Mouse (Mus musculus) liver, embryonic 14.5 days (tissue): Measurements from ENCODE around the gene Kras. TPM values are rescaled to one million over a fixed set of nuclear protein-coding genes. Genes with fewer than 3 reads are reported as not detected.

Source experiments
- ATAC-seq: fragments of 200-750 bp; cut with Nextera tagmentation; 2 replicates; pipeline ENCODE4 v1.8.0; 2017; ENCODE audit warnings: moderate number of reproducible peaks, mild to moderate bottlenecking, moderate library complexity; ENCODE audit not compliant: insufficient read depth
- DNase-seq, 3 experiments: peaks; one replicate each; pipeline ENCODE4 v3.0.0-alpha.2; 2012 to 2013; ENCODE audit warnings: low read depth in 3 of 3, low spot score in 3 of 3
- H3K27ac ChIP-seq: fragments of 300-500 bp; sonication (generic); 2 replicates; pipeline ENCODE4 v1.5.1; 2014; ENCODE audit warnings: moderate library complexity, mild to moderate bottlenecking, control low read depth, inconsistent platforms
- H3K27me3 ChIP-seq: fragments of 300-500 bp; sonication (generic); 2 replicates; pipeline ENCODE4 v1.6.1; 2014; ENCODE audit warnings: mild to moderate bottlenecking, low read length, moderate library complexity; ENCODE audit not compliant: control insufficient read depth, insufficient read depth
- H3K36me3 ChIP-seq: fragments of 300-500 bp; sonication (generic); replicated peaks from 2 replicates; pipeline ENCODE4 v1.6.1; 2014; ENCODE audit warnings: low read depth; ENCODE audit not compliant: control insufficient read depth, insufficient read depth
- H3K4me1 ChIP-seq, 2 experiments: fragments of 200-500 bp in 1 of 2; fragments of 300-500 bp in 1 of 2; sonication (generic) in 1 of 2; replicated peaks; 2 replicates each; pipeline ENCODE4 v1.6.1; 2012 to 2014; ENCODE audit warnings: antibody characterized with exemption in 1 of 2, inconsistent platforms in 1 of 2, low read length in 1 of 2; ENCODE audit not compliant: control insufficient read depth in 2 of 2, insufficient read depth in 2 of 2
- H3K4me2 ChIP-seq: fragments of 300-500 bp; sonication (generic); 2 replicates; pipeline ENCODE4 v1.6.1; 2014; ENCODE audit warnings: low read depth, mild to moderate bottlenecking, control low read depth, moderate library complexity
- H3K4me3 ChIP-seq, 2 experiments: fragments of 200-500 bp in 1 of 2; fragments of 300-500 bp in 1 of 2; sonication (generic) in 1 of 2; 2 replicates each; pipeline ENCODE4 v1.5.1; 2012 to 2014; ENCODE audit warnings: low read depth in 2 of 2, low read length in 2 of 2, mild to moderate bottlenecking in 2 of 2, control low read depth in 1 of 2, inconsistent platforms in 1 of 2, moderate library complexity in 1 of 2; ENCODE audit not compliant: insufficient read depth in 1 of 2
- H3K9ac ChIP-seq: fragments of 300-500 bp; sonication (generic); replicated peaks from 2 replicates; pipeline ENCODE4 v1.6.1; 2014; ENCODE audit warnings: mild to moderate bottlenecking, control low read depth, moderate library complexity
- H3K9me3 ChIP-seq: fragments of 300-500 bp; sonication (generic); 2 replicates; pipeline ENCODE4 v1.6.1; 2016; ENCODE audit warnings: low read length, mixed read lengths; ENCODE audit not compliant: control insufficient read depth
- CTCF ChIP-seq: IDR thresholded peaks from 2 replicates; pipeline ENCODE4 v1.5.1; 2016; ENCODE audit warnings: antibody characterized with exemption, low read depth, control low read depth
- EP300 ChIP-seq: IDR thresholded peaks from 2 replicates; pipeline ENCODE4 v1.6.1; 2016; ENCODE audit warnings: antibody characterized with exemption, low read depth
- WGBS: fragments of 180-500 bp; shearing (Covaris S2); extraction: QIAGEN DNeasy Blood & Tissue Kit; methylation state at CpG from one replicate; pipeline ENCODE4 v1.1.7; 2014; ENCODE audit not compliant: insufficient replicate concordance; 5-methylcytosine and 5-hydroxymethylcytosine counted together
- polyA plus RNA-seq, 2 experiments: library from polyadenylated mRNA; depleted of rRNA in 1 of 2; stranded (reverse) in 1 of 2; unstranded in 1 of 2; fragments of >200 nt; fragmentation: Nextera tagmentation in 1 of 2; extraction: Ambion mirVana in 1 of 2; gene quantifications; 2 replicates each; pipeline versions ENCODE4 v1.2.1 to v1.2.3; 2012 to 2014

Gene Kras
- polyA plus RNA-seq, 2 experiments = 17.8 to 47.0 TPM

GRCm38 (mm10) chr6:145291383-145292289 is 41.6 kb upstream of the Kras start:
- H3K27me3 ChIP-seq = no peaks in the 10 kb centered on the region
- H3K4me1 ChIP-seq = no peaks in the 10 kb centered on the region
- 50% methylated on average over 13 of the region's 13 CpGs for whole genome bisulfite sequencing
- no peak overlapping the region for H3K4me2 ChIP-seq
- no peaks in the 10 kb centered on the region for H3K36me3 ChIP-seq
- H3K9me3 ChIP-seq = no peaks in the 10 kb centered on the region
- no peak for TF ChIP-seq EP300
- no peak for TF ChIP-seq CTCF
- ATAC-seq = no peak
- DNase-seq = no peak
- H3K9ac ChIP-seq = no peak overlapping the region
- no peak overlapping the region for H3K4me3 ChIP-seq
- no peak overlapping the region for H3K27ac ChIP-seq

GRCm38 (mm10) chr6:145285656-145286055 is 35.6 kb upstream of the Kras start:
- Histone ChIP-seq H3K4me1 (no peaks in the 10 kb centered on the region), H3K9me3 (no peaks in the 10 kb centered on the region), H3K4me3 (no peak overlapping the region), H3K4me2 (no peak overlapping the region), H3K9ac (no peak overlapping the region), H3K36me3 (no peaks in the 10 kb centered on the region), H3K27me3 (no peaks in the 10 kb centered on the region), H3K27ac (no peak overlapping the region)
- ATAC-seq = no peak
- 56% methylated on average over 4 of the region's 4 CpGs for WGBS
- DNase-seq = no peak
- no peak for TF ChIP-seq CTCF
- no peak for TF ChIP-seq EP300

DNA sequence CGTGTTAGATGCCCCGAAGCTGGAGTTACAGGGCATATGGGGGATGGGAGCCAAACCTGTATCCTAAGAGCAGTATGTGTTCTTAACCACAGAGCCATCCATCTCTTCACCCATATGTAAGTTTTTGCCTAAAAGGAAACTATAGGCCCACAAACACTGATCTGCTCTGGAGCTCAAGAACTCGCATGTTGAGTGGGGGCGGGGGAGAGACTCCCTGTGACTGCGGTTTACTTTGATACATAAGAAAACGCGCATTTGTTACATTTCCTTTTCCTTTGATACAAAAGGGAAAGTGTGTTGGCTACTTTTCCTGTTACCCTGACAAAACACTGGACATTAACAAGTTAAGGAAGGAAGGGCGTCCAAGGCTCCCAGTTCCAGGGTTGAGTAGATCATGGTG is 34.2 kb upstream of the Kras start:
- Histone ChIP-seq H3K9ac (no peak overlapping the region), H3K4me3 (no peak overlapping the region), H3K27me3 (no peaks in the 10 kb centered on the region), H3K27ac (no peak overlapping the region), H3K36me3 (no peaks in the 10 kb centered on the region), H3K4me1 (no peaks in the 10 kb centered on the region), H3K4me2 (no peak overlapping the region), H3K9me3 (no peaks in the 10 kb centered on the region)
- DNase-seq = no peak
- TF ChIP-seq EP300 (no peak), CTCF (no peak)
- ATAC-seq = no peak
- 74% methylated on average over 8 of the region's 8 CpGs for WGBS

GRCm38 (mm10) chr6:145277138-145277763 is 27.2 kb upstream of the Kras start:
- H3K9me3 ChIP-seq = no peaks in the 10 kb centered on the region

GRCm38 (mm10) chr6:145276265-145276780 is 26.3 kb upstream of the Kras start:
- DNase-seq (peak; percentile 59 to 79 (median 63)), ATAC-seq (peak; percentile 76)
- H3K36me3 ChIP-seq = no peaks in the 10 kb centered on the region
- H3K4me3 ChIP-seq = peak overlapping the region; percentile 30 to 32; a peak in 3 of 4 replicates
- peak overlapping the region; percentile 73 for H3K4me2 ChIP-seq
- no peaks in the 10 kb centered on the region for H3K9me3 ChIP-seq
- peak overlapping the region; percentile 52 for H3K9ac ChIP-seq
- H3K27me3 ChIP-seq = no peaks in the 10 kb centered on the region
- no peak for TF ChIP-seq EP300
- no peak for TF ChIP-seq CTCF
- 4% methylated on average over 17 of the region's 17 CpGs for WGBS
- H3K4me1 ChIP-seq = peaks cover 7 to 22% of the 10 kb centered on the region in 2 experiments
- H3K27ac ChIP-seq = peak overlapping the region; percentile 37; the same call in 1 of the 2 replicates

More at GRCm38 (mm10) chr6:145277138-145277763, 27.2 kb upstream of the Kras start:
- TF ChIP-seq EP300 (no peak), CTCF (no peak)
- H3K27ac ChIP-seq = no peak overlapping the region
- H3K36me3 ChIP-seq = no peaks in the 10 kb centered on the region
- no peak for ATAC-seq
- H3K4me2 ChIP-seq = peak overlapping the region; percentile 73
- no peaks in the 10 kb centered on the region for H3K27me3 ChIP-seq
- H3K4me3 ChIP-seq = no peak overlapping the region
- H3K4me1 ChIP-seq = peaks cover 7 to 22% of the 10 kb centered on the region in 2 experiments
- DNase-seq = no peak
- H3K9ac ChIP-seq = no peak overlapping the region
- WGBS = 26% methylated on average over 9 of the region's 9 CpGs
